Mouse (Mus musculus) liver, embryonic 13.5 days (tissue): ENCODE results near the gene Sgcg. TPM values are rescaled to one million over a fixed set of nuclear protein-coding genes. Genes with fewer than 3 reads are reported as not detected.

Experiments used
- ATAC-seq: fragments of 200-750 bp; cut with Nextera tagmentation; 2 replicates; pipeline ENCODE4 v1.8.0; 2017; ENCODE audit warnings: low read depth, mild to moderate bottlenecking, moderate number of reproducible peaks, moderate library complexity
- DNase-seq: peaks from one replicate; pipeline ENCODE4 v3.0.0; 2022
- H3K27ac ChIP-seq: fragments of 300-500 bp; sonication (generic); 2 replicates; pipeline ENCODE4 v1.5.1; 2015; ENCODE audit warnings: moderate library complexity, mild to moderate bottlenecking, inconsistent platforms
- H3K27me3 ChIP-seq: fragments of 300-500 bp; sonication (generic); 2 replicates; pipeline ENCODE4 v1.6.1; 2015; ENCODE audit warnings: mild to moderate bottlenecking, inconsistent platforms
- H3K36me3 ChIP-seq: fragments of 300-500 bp; sonication (generic); 2 replicates; pipeline ENCODE4 v1.6.1; 2015; ENCODE audit warnings: mild to moderate bottlenecking, inconsistent platforms
- H3K4me1 ChIP-seq: fragments of 300-500 bp; sonication (generic); replicated peaks from 2 replicates; pipeline ENCODE4 v1.6.1; 2015; ENCODE audit warnings: inconsistent platforms
- H3K4me2 ChIP-seq: fragments of 300-500 bp; sonication (generic); 2 replicates; pipeline ENCODE4 v1.6.1; 2015; ENCODE audit warnings: inconsistent platforms, mild to moderate bottlenecking, moderate library complexity
- H3K4me3 ChIP-seq: fragments of 300-500 bp; sonication (generic); replicated peaks from 2 replicates; pipeline ENCODE4 v1.5.1; 2015; ENCODE audit warnings: mild to moderate bottlenecking, inconsistent platforms
- H3K9ac ChIP-seq: fragments of 300-500 bp; sonication (generic); 2 replicates; pipeline ENCODE4 v1.6.1; 2015; ENCODE audit warnings: mild to moderate bottlenecking, inconsistent platforms
- H3K9me3 ChIP-seq: fragments of 300-500 bp; sonication (generic); replicated peaks from 2 replicates; pipeline ENCODE4 v1.6.1; 2016; ENCODE audit warnings: inconsistent platforms
- WGBS: fragments of 180-500 bp; shearing (Covaris S2); methylation state at CpG from one replicate; pipeline ENCODE4 v1.1.7; 2015; ENCODE audit not compliant: insufficient replicate concordance; 5-methylcytosine and 5-hydroxymethylcytosine counted together
- polyA plus RNA-seq: library from polyadenylated mRNA; unstranded; fragments of >200 nt; fragmentation: Nextera tagmentation; extraction: Ambion mirVana; gene quantifications from 2 replicates; pipeline ENCODE4 v1.2.1, GENCODE M21; 2015

The Sgcg gene
- polyA plus RNA-seq, 1 experiment from 2014 or later: 0.24 TPM

GRCm38 (mm10) chr14:61173229-61173628 lies 85.1 kb downstream of the Sgcg start:
- Histone ChIP-seq H3K36me3 (0 out of 2 replicates have a peak, but pooled peaks cover 8% of the 10 kb centered on the region), H3K27ac (peak overlapping the region; percentile 93), H3K4me1 (peaks cover 35% of the 10 kb centered on the region), H3K4me3 (peak overlapping the region; percentile 85), H3K4me2 (peak overlapping the region; percentile 94), H3K9me3 (no peaks in the 10 kb centered on the region), H3K9ac (peak overlapping the region; percentile 92), H3K27me3 (0 out of 2 replicates have a peak, but pooled peaks cover 10% of the 10 kb centered on the region)
- peak; percentile 49 for ATAC-seq
- WGBS: under 1% methylated on average over 37 of the region's 37 CpGs
- no peak for DNase-seq

GRCm38 (mm10) chr14:61172548-61173158 lies 85.6 kb downstream of the Sgcg start:
- 0 out of 2 replicates have a peak, but pooled peaks cover 8% of the 10 kb centered on the region for H3K36me3 ChIP-seq
- peak overlapping the region; percentile 92 for H3K9ac ChIP-seq
- 0 out of 2 replicates have a peak, but pooled peaks cover 13% of the 10 kb centered on the region for H3K27me3 ChIP-seq
- peak overlapping the region; percentile 85 for H3K4me3 ChIP-seq
- H3K9me3 ChIP-seq: no peaks in the 10 kb centered on the region
- DNase-seq (peak; percentile 100), ATAC-seq (peak; percentile 99)
- H3K27ac ChIP-seq: peak overlapping the region; percentile 93
- peaks cover 35% of the 10 kb centered on the region for H3K4me1 ChIP-seq
- WGBS: under 1% methylated on average over 50 of the region's 52 CpGs
- peak overlapping the region; percentile 94 for H3K4me2 ChIP-seq

GRCm38 (mm10) chr14:61171261-61171970 lies 86.9 kb downstream of the Sgcg start:
- ATAC-seq (no peak), DNase-seq (no peak)
- Histone ChIP-seq H3K9ac (no peak overlapping the region), H3K36me3 (0 out of 2 replicates have a peak, but pooled peaks cover 8% of the 10 kb centered on the region), H3K4me2 (no peak overlapping the region), H3K4me1 (peaks cover 35% of the 10 kb centered on the region), H3K27me3 (0 out of 2 replicates have a peak, but pooled peaks cover 13% of the 10 kb centered on the region), H3K27ac (no peak overlapping the region), H3K9me3 (no peaks in the 10 kb centered on the region), H3K4me3 (no peak overlapping the region)
- 71% methylated on average over 5 of the region's 5 CpGs for WGBS

Other genes with a start within 250 kb of the Sgcg start
- 4.9 and 6.4 TPM in 2 replicates for gene Tnfrsf19, start 212.0 kb downstream of the Sgcg start, polyA plus RNA-seq
- gene Sacs, start 120.0 kb downstream of the Sgcg start, polyA plus RNA-seq: 1.3 and 1.4 TPM in 2 replicates
- 1.1 and 1.5 TPM in 2 replicates for gene Arl11, start 51.3 kb upstream of the Sgcg start, polyA plus RNA-seq
- 4.5 TPM in 2 replicates for gene Ebpl, start 101.9 kb upstream of the Sgcg start, polyA plus RNA-seq
- 29.9 and 40.5 TPM in 2 replicates for gene Kpna3, start 181.4 kb upstream of the Sgcg start, polyA plus RNA-seq